Mouse (Mus musculus): ENCODE results near the gene Gin1. TPM values are rescaled to one million over a fixed set of nuclear protein-coding genes. Genes with fewer than 3 reads are reported as not detected.

The Gin1 gene
- total RNA-seq, 2 experiments from 2014 or later: 8.8 to 10.5 TPM

DNA sequence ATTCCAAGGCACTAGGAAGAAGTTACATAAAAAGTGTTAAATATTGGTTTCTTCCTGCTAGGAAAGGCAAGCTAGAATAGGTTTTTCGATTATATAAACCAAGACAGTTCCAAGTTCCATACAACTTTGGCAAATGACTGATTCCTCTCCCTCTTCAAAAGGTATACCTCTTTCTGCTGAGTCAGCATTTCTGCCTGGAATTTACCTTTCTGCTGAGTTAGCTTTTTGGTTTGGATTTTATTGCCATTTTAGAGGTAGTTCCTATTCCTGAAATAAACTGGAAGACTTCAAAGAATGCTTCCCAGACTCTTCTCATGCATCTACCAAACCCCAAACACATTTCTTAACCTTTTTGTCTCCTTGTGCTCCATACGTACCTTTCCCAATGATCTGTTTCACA, 1.9 kb upstream of the Gin1 start:
- intact Hi-C loops (cut with DNase I): no loop called here
- no peak for TF ChIP-seq CTCF (IDR thresholded peaks at IDR 0.05)
- Histone ChIP-seq H3K27ac (peak overlapping the region; percentile 93; the same call in 1 of the 2 replicates), H3K4me3 (peak overlapping the region; percentile 83)
- no peak for DNase-seq (ENCODE audit: extremely low spot score in 1 of 2, low spot score in 2 of 2)

GRCm38 (mm10) chr1:97768906-97769293, 1.1 kb upstream of the Gin1 start:
- no peak for DNase-seq (ENCODE audit: extremely low spot score in 1 of 2, low spot score in 2 of 2)
- TF ChIP-seq CTCF (IDR thresholded peaks at IDR 0.05): no peak
- Histone ChIP-seq H3K27ac (peak overlapping the region; percentile 93), H3K4me3 (peak overlapping the region; percentile 83)
- intact Hi-C loops (cut with DNase I): no loop called here

DNA sequence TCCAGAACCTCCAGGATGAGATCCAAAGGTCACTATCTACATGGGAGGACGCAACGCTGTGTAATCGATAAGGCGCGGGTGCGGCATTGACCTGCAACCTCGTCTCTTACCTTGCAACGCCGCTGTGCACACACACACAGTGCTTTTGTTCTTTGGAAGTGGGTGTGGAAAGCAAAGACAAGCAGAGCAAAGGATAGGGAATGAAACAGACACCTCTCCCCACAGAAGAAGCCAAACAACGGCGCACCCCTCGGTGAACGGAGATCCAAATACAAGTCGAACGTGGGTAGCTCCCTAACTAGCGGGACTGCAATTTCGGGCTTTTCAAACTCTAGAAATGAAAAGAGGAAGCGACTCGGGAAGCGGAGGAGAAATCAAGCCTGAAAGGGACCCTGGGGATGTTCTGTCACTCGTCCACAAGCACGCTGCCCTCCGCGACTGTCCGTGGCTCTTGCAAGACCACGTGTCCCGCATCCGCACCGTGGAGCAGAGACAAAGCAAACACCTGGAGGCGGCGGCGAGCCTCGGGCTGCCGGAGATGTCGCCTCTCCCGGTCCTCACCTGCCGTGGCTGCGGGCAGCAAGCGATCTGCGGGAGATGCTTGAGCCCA, 573 bp upstream of the Gin1 start:
- DNase-seq (ENCODE audit: extremely low spot score in 1 of 2, low spot score in 2 of 2): peak; percentile 22 to 36
- intact Hi-C loops (cut with DNase I): no loop called here
- Histone ChIP-seq H3K4me3 (peak overlapping the region; percentile 83), H3K27ac (peak overlapping the region; percentile 93)
- no peak for TF ChIP-seq CTCF (IDR thresholded peaks at IDR 0.05)

- H3K27ac ChIP-seq: no peak overlapping the region
- intact Hi-C loops (cut with DNase I): loop anchor here (2.0 kb wide), 1 partner anchor 108 kb away; the partner anchor contains the start of gene D1Ertd622e
- DNase-seq (ENCODE audit: extremely low spot score in 1 of 2, low spot score in 2 of 2): no peak
- H3K4me3 ChIP-seq: peak overlapping the region; percentile 83
- TF ChIP-seq CTCF (IDR thresholded peaks at IDR 0.05): no peak
Observed at GRCm38 (mm10) chr1:97771118-97771517, 1.1 kb downstream of the Gin1 start.

- intact Hi-C loops (cut with DNase I): loop anchor here (2.0 kb wide), 1 partner anchor 109 kb away; the partner anchor contains the start of gene D1Ertd622e
- TF ChIP-seq CTCF (IDR thresholded peaks at IDR 0.05): no peak
- H3K4me3 ChIP-seq: no peak overlapping the region
- DNase-seq (ENCODE audit: extremely low spot score in 1 of 2, low spot score in 2 of 2): no peak
- no peak overlapping the region for H3K27ac ChIP-seq
Observed at GRCm38 (mm10) chr1:97771727-97772126, 1.8 kb downstream of the Gin1 start.

DNA sequence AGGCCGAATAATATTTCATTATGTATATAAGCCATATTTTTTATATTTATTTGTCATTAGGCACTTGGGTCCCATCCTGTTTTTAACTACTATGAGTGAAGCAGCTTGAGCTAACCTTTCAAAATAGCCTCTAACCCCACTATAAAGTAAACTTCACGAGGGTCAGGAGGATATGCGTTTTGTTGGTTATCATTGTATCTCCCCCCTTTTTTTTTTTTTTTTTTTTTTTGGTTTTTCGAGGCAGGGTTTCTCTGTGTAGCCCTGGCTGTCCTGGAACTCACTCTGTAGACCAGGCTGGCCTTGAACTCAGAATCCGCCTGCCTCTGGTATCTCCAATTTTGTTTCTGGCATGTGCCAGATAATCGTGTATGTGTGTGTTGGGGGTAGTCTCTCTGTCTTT, 3.4 kb downstream of the Gin1 start:
- no peak for TF ChIP-seq CTCF (IDR thresholded peaks at IDR 0.05)
- no peak overlapping the region for H3K4me3 ChIP-seq
- H3K27ac ChIP-seq: no peak overlapping the region
- DNase-seq (ENCODE audit: extremely low spot score in 1 of 2, low spot score in 2 of 2): no peak
- intact Hi-C loops (cut with DNase I): no loop called here

DNA sequence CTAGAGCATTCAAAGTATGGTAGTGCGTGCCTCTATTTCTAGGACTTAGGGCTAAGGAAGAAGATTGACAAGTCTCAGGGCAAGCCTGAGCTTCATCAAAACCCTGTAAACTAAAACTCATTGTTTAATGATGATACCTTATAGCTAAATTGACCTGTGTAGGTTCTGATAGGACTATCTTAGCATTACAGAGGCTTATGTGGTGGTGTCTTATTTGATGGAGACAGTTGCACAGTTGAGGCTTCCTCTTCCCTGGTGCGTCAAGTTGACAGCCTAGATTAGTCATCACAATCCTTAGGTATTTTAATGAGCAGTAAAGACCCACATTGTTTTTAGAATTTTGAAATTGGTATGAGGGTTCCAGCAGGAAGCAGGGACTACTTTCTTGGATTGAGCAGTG, 4.0 kb downstream of the Gin1 start:
- DNase-seq (ENCODE audit: extremely low spot score in 1 of 2, low spot score in 2 of 2): no peak
- H3K27ac ChIP-seq: no peak overlapping the region
- intact Hi-C loops (cut with DNase I): no loop called here

DNA sequence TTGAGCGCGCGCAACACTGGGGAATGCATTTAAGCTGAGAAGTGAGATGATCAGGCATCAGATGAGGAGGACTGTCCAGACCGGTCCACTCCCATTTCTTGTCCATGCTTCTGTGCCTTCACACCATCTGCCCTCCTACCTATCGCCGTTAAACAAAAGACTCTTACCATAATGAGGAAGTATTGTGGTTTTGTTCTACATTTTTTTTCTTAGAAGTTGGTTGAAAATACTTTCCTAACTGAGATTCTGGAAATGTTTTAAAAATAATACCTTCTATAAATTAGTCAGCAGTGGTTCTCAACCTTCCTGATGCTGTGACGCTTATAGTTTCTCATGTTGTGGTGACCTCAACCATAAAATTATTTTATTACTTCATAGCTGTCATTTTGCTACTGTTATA, 11.7 kb downstream of the Gin1 start:
- no peak overlapping the region for H3K27ac ChIP-seq
- no peak for DNase-seq (ENCODE audit: extremely low spot score in 1 of 2, low spot score in 2 of 2)
- intact Hi-C loops (cut with DNase I): no loop called here
- TF ChIP-seq CTCF (IDR thresholded peaks at IDR 0.05): no peak
- no peak overlapping the region for H3K4me3 ChIP-seq

More for the DNA sequence above, 4.0 kb downstream of the Gin1 start:
- no peak for TF ChIP-seq CTCF (IDR thresholded peaks at IDR 0.05)
- H3K4me3 ChIP-seq: no peak overlapping the region

DNA sequence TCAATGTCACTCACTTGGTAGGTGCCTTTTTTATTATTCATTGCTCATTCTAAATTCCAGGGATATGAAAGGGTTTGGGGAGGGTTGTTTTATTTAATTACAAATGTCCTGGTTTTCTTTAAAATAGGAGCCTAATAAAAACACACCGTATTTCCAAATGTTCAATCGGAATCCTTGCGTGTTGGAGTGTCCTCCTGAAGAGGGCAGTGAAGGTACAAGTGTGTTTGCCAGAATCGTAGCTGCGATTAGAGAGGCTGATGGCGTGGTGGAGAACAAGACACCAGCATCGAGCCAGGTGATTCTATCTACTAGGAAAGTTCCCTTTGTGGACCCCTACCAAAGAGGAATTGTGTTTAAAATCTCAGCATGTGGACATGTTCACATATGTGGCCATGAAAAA, 15.0 kb downstream of the Gin1 start:
- Histone ChIP-seq H3K4me3 (no peak overlapping the region), H3K27ac (no peak overlapping the region)
- intact Hi-C loops (cut with DNase I): no loop called here
- peak; percentile 19 for TF ChIP-seq CTCF (IDR thresholded peaks at IDR 0.05)
- no peak for DNase-seq (ENCODE audit: extremely low spot score in 1 of 2, low spot score in 2 of 2)

DNA sequence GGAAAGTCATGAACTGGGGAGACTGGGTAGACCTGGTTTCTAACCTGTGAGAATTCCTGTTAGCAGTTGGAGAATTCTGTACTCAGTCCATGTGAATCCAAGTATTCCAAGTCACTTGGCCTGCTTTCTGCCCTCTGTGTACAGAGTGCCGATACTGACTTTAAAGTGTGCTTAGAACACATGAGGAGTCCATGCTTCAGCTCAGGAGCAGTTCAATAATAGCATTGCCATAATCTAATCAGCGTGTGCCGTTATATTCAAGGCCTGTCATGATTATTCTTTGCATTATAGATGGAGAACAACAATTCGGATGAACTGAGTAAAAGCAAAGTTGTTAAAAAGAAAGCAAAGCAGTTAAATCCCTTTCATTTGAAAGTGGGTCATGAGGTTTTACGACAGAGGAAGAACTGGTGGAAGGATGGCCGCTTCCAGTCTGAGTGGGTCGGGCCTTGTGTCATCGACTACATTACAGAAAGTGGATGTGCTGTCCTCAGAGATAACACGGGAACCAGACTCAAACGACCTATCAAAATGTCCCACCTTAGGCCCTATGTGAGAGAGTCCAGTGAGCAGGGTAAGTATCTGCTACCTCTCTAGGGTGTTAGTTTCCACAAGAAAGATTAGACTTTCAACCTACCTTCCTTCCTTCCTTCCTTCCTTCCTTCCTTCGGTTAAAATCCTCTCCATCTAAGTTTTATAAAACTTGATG, 15.9 kb downstream of the Gin1 start:
- DNase-seq (ENCODE audit: extremely low spot score in 1 of 2, low spot score in 2 of 2): no peak
- TF ChIP-seq CTCF (IDR thresholded peaks at IDR 0.05): no peak
- H3K4me3 ChIP-seq: no peak overlapping the region
- intact Hi-C loops (cut with DNase I): no loop called here
- no peak overlapping the region for H3K27ac ChIP-seq

- intact Hi-C loops (cut with DNase I): no loop called here
- DNase-seq (ENCODE audit: extremely low spot score in 1 of 2, low spot score in 2 of 2): no peak
- Histone ChIP-seq H3K27ac (no peak overlapping the region), H3K4me3 (no peak overlapping the region)
- no peak for TF ChIP-seq CTCF (IDR thresholded peaks at IDR 0.05)
Observed at GRCm38 (mm10) chr1:97787674-97788073, 17.7 kb downstream of the Gin1 start.

GRCm38 (mm10) chr1:97788490-97788889, 18.5 kb downstream of the Gin1 start:
- Histone ChIP-seq H3K4me3 (no peak overlapping the region), H3K27ac (no peak overlapping the region)
- intact Hi-C loops (cut with DNase I): no loop called here
- no peak for TF ChIP-seq CTCF (IDR thresholded peaks at IDR 0.05)
- DNase-seq (ENCODE audit: extremely low spot score in 1 of 2, low spot score in 2 of 2): no peak

DNA sequence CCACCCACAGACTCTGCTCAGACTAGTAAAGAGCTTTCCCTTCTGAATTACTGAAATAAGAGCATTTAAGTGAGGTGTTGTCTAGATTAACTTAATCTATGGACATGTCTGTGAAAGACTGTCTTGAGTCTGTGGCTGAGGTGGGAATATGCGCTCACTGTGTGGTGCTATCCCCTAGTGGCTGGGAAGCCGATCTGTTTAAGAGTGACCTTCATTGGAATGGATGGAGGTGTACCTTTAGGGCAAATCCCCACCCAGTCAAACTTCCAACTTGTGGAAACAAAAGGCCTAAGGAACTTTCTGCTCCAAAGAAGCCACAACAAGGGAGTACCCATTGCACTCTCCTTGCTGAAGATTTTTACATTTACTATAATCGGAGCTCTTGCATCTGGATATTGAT, 24.1 kb downstream of the Gin1 start:
- H3K27ac ChIP-seq: no peak overlapping the region
- intact Hi-C loops (cut with DNase I): no loop called here
- DNase-seq (ENCODE audit: extremely low spot score in 1 of 2, low spot score in 2 of 2): no peak
- no peak for TF ChIP-seq CTCF (IDR thresholded peaks at IDR 0.05)
- H3K4me3 ChIP-seq: no peak overlapping the region

All from left cerebral cortex, adult 2 months (tissue).